Mouse (Mus musculus) heart, adult 2 months (tissue): ENCODE measurements around the gene Abhd17a. TPM values are rescaled to one million over a fixed set of nuclear protein-coding genes. Genes with fewer than 3 reads are reported as not detected.

Experiments
- DNase-seq, 2 experiments: peaks; one replicate each; pipeline ENCODE4 v3.0.0; 2021
- H3K27ac ChIP-seq: fragments of 200-600 bp; 2 replicates; pipeline ENCODE4 v1.8.1; 2022
- H3K27me3 ChIP-seq: fragments of 200-500 bp; 2 replicates; pipeline ENCODE4 v1.6.1; 2012; ENCODE audit warnings: mild to moderate bottlenecking, low read length, inconsistent platforms, mixed read lengths; ENCODE audit not compliant: control insufficient read depth, insufficient read depth
- H3K36me3 ChIP-seq: fragments of 200-500 bp; 2 replicates; pipeline ENCODE4 v1.6.1; 2012; ENCODE audit warnings: low read length, inconsistent platforms; ENCODE audit not compliant: control insufficient read depth, insufficient read depth
- H3K4me1 ChIP-seq: fragments of 200-500 bp; 2 replicates; pipeline ENCODE4 v1.6.1; 2011; ENCODE audit warnings: low read length; ENCODE audit not compliant: control insufficient read depth, insufficient read depth
- H3K4me3 ChIP-seq: fragments of 200-600 bp; 2 replicates; pipeline ENCODE4 v1.8.1; 2022
- H3K79me2 ChIP-seq: fragments of 200-500 bp; replicated peaks from 2 replicates; pipeline ENCODE4 v1.6.1; 2012; ENCODE audit warnings: mild to moderate bottlenecking, inconsistent platforms, low read length, moderate library complexity, mixed read lengths; ENCODE audit not compliant: control insufficient read depth, insufficient read depth
- H3K9ac ChIP-seq: fragments of 200-500 bp; 2 replicates; pipeline ENCODE4 v1.6.1; 2012; ENCODE audit warnings: low read depth, mild to moderate bottlenecking, control low read depth, inconsistent platforms, low read length, mixed read lengths
- CTCF ChIP-seq: fragments of 200-600 bp; IDR thresholded peaks from 2 replicates; pipeline ENCODE4 v1.8.1; 2022; ENCODE audit warnings: antibody characterized with exemption, mild to moderate bottlenecking, moderate library complexity
- EP300 ChIP-seq: fragments of 200-500 bp; IDR thresholded peaks from 2 replicates; pipeline ENCODE4 v1.6.1; 2011; ENCODE audit warnings: low read depth, low read length, control low read depth; ENCODE audit not compliant: insufficient read depth
- POLR2A ChIP-seq: fragments of 200-500 bp; IDR thresholded peaks from 2 replicates; pipeline ENCODE4 v1.6.1; 2011; ENCODE audit warnings: mild to moderate bottlenecking, low read depth, low read length, control low read depth; ENCODE audit not compliant: insufficient read depth
- WGBS: fragments of 180-500 bp; shearing (Covaris S2); methylation state at CpG from one replicate; pipeline ENCODE4 v1.1.7; 2018; 5-methylcytosine and 5-hydroxymethylcytosine counted together
- intact Hi-C: fragments of 180-260 bp; cut with DNase I; formaldehyde crosslinking; loops from one replicate; pipeline ENCODE4 v1.15.1; 2025
- polyA plus RNA-seq: library from polyadenylated mRNA; depleted of rRNA; stranded (reverse); fragments of >200 nt; gene quantifications from 2 replicates; pipeline ENCODE4 v1.2.3, GENCODE M21; 2012
- total RNA-seq, 2 experiments: library from RNA; stranded (reverse); gene quantifications; 2 replicates each; pipeline ENCODE4 v1.2.3; 2021

Gene Abhd17a
- total and polyA plus RNA-seq, 3 experiments = 40.2 to 80.0 (median 46.9) TPM

GRCm38 (mm10) chr10:80589127-80589878 is 838 bp downstream of the Abhd17a start:
- no peaks in the 10 kb centered on the region for H3K27me3 ChIP-seq
- TF ChIP-seq POLR2A (no peak), EP300 (no peak), CTCF (no peak)
- H3K36me3 ChIP-seq = no peaks in the 10 kb centered on the region
- intact Hi-C loops = no loop called here
- DNase-seq = peak; percentile 21 to 39
- peaks cover 21% of the 10 kb centered on the region for H3K4me1 ChIP-seq
- peaks cover 5% of the 10 kb centered on the region; the same call in 1 of the 2 replicates for H3K79me2 ChIP-seq
- peak overlapping the region; percentile 81 for H3K4me3 ChIP-seq
- H3K9ac ChIP-seq = peak overlapping the region; percentile 89
- 5% methylated on average over 12 of the region's 12 CpGs for WGBS
- H3K27ac ChIP-seq = peak overlapping the region; percentile 84

GRCm38 (mm10) chr10:80587305-80587657 is 2.9 kb downstream of the Abhd17a start:
- Histone ChIP-seq H3K36me3 (no peaks in the 10 kb centered on the region), H3K9ac (no peak overlapping the region), H3K27ac (peak overlapping the region; percentile 84), H3K4me3 (peak overlapping the region; percentile 37), H3K4me1 (peaks cover 25% of the 10 kb centered on the region), H3K79me2 (peaks cover 5% of the 10 kb centered on the region; the same call in 1 of the 2 replicates), H3K27me3 (no peaks in the 10 kb centered on the region)
- intact Hi-C loops = no loop called here
- peak; percentile 66 to 74 for DNase-seq
- 34% methylated on average over 4 of the region's 4 CpGs for WGBS
- TF ChIP-seq CTCF (no peak), EP300 (peak; percentile 89; the same call in 1 of the 2 replicates), POLR2A (peak; percentile 63)

DNA sequence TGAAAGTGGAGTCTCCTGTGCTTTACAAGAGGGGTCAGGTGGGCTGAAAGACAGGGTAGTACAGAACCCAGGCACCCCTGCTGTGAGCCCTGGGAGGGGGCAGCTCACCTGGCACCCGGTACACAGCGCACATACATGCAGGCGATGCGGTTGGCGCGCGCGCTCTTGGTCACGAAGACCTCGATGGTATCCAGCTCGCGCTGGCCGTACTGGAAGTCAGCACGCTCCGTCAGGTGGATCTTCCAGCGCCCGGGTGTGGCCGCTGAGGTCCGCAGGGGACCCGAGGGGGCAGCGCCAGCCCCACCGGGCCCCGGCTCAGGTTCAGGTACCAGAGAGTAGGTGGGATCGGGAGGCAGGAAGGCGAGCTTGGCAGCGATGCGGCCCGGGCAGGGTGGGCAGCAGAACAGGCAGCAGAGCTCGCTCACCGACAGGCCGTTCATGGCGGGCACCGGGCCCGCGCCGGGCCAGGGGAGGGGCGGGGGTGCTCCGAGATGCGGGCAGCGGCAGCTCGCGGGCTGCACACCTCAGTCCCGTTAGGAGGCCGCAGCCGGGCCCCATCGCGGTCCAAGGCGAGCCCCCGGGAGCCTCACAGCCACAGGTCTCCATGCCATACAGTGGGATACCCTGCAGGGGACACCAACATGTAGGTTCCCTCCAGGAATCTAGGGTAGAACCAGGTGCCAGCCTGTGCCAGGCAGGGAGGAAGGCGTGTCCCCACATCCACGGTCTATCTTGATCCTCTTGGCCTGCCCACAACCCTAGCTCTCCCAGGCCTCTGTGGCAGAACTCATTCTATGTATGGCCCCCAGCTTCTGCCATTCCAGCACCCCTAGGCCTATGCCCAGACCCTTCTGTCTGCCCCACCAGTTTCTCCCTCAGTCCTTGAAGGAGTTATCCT is 3.5 kb downstream of the Abhd17a start:
- peak overlapping the region; percentile 37 for H3K4me3 ChIP-seq
- no peaks in the 10 kb centered on the region for H3K27me3 ChIP-seq
- DNase-seq = no peak
- H3K79me2 ChIP-seq = peaks cover 5% of the 10 kb centered on the region; the same call in 1 of the 2 replicates
- WGBS = 78% methylated on average over 50 of the region's 51 CpGs
- no peaks in the 10 kb centered on the region for H3K36me3 ChIP-seq
- peak overlapping the region; percentile 84 for H3K27ac ChIP-seq
- intact Hi-C loops = no loop called here
- peaks cover 25% of the 10 kb centered on the region for H3K4me1 ChIP-seq
- H3K9ac ChIP-seq = peak overlapping the region; percentile 67
- TF ChIP-seq CTCF (no peak), EP300 (no peak), POLR2A (no peak)

GRCm38 (mm10) chr10:80585581-80585980 is 4.6 kb downstream of the Abhd17a start:
- TF ChIP-seq EP300 (no peak), POLR2A (no peak), CTCF (no peak)
- peak overlapping the region; percentile 37; the same call in 1 of the 2 replicates for H3K4me3 ChIP-seq
- no peak overlapping the region for H3K9ac ChIP-seq
- intact Hi-C loops = no loop called here
- H3K4me1 ChIP-seq = peaks cover 25% of the 10 kb centered on the region
- no peak for DNase-seq
- peaks cover 5% of the 10 kb centered on the region; the same call in 1 of the 2 replicates for H3K79me2 ChIP-seq
- 82% methylated on average over 8 of the region's 8 CpGs for WGBS
- H3K27me3 ChIP-seq = no peaks in the 10 kb centered on the region
- no peaks in the 10 kb centered on the region for H3K36me3 ChIP-seq
- peak overlapping the region; percentile 84 for H3K27ac ChIP-seq

DNA sequence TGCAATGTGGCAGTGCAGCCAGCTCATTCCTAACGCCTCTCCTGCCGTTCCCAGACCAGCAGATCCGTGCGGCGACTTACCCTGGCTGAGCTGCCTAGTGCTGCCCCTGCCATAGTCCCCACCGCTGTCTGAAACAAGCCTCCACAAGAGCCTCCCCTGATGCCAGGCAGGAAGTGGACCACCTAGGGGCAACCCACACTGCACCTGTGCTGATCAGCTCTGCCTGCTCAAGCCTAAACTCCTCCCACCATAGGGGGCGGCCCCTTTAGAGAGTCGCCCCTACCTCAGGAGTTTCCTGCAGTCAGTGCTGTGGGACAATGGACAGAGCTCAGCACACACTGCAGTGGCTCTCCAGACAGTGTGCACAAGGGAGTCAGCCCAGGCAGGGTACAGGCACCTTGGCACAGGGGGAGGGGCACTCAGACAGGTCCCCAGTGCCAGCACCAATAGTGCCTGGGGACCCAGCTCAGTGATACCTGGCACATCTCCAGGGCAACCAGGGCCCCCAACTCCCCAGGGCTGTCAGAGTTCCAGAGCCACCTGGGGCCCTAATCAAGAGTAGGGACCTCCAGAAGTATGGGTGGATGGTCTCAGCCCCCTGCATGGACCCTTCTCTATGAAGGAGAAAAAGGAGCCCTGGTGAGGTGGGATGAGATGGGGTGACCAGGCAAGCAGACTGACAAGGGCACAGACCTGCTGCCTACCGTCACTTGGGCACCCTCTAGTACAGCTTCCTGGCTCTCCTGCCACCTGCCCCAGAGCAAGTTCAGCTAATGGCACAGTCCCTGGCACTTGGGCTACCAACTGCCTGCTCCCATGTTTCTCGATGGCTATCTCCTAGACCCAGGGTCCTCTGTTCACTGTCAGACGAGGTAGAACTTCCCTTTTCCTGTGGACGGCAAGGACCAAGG is 5.2 kb downstream of the Abhd17a start:
- no peak overlapping the region; the same call in 1 of the 2 replicates for H3K9ac ChIP-seq
- H3K4me3 ChIP-seq = no peak overlapping the region
- peaks cover 5% of the 10 kb centered on the region; the same call in 1 of the 2 replicates for H3K79me2 ChIP-seq
- peak overlapping the region; percentile 84 for H3K27ac ChIP-seq
- H3K36me3 ChIP-seq = no peaks in the 10 kb centered on the region
- 39% methylated on average over 12 of the region's 12 CpGs for WGBS
- H3K4me1 ChIP-seq = peaks cover 24% of the 10 kb centered on the region
- TF ChIP-seq EP300 = no peak
- no peak for TF ChIP-seq POLR2A
- DNase-seq = peak in 1 of 2 experiments; percentile 23
- intact Hi-C loops = no loop called here
- no peaks in the 10 kb centered on the region for H3K27me3 ChIP-seq
